Mouse (Mus musculus) kidney, adult 2 months (tissue): ENCODE measurements around the gene Drosha. TPM values are rescaled to one million over a fixed set of nuclear protein-coding genes. Genes with fewer than 3 reads are reported as not detected.

Experiments
- DNase-seq: peaks from one replicate; pipeline ENCODE4 v3.0.0; 2021
- H3K27ac ChIP-seq: fragments of 200-500 bp; 2 replicates; pipeline ENCODE4 v1.5.1; 2012; ENCODE audit warnings: low read depth, low read length, control low read depth, inconsistent platforms; ENCODE audit not compliant: insufficient read depth
- H3K27me3 ChIP-seq: fragments of 200-500 bp; replicated peaks from 2 replicates; pipeline ENCODE4 v1.6.1; 2012; ENCODE audit warnings: mild to moderate bottlenecking, moderate library complexity, low read length, inconsistent platforms; ENCODE audit not compliant: control insufficient read depth, insufficient read depth
- H3K36me3 ChIP-seq: fragments of 200-500 bp; 2 replicates; pipeline ENCODE4 v1.6.1; 2012; ENCODE audit warnings: mild to moderate bottlenecking, moderate library complexity, low read length, inconsistent platforms; ENCODE audit not compliant: control insufficient read depth, insufficient read depth
- H3K4me1 ChIP-seq: fragments of 200-500 bp; 2 replicates; pipeline ENCODE4 v1.6.1; 2011; ENCODE audit warnings: low read length; ENCODE audit not compliant: control insufficient read depth, insufficient read depth
- H3K4me3 ChIP-seq: fragments of 200-500 bp; 2 replicates; pipeline ENCODE4 v1.5.1; 2011; ENCODE audit warnings: mild to moderate bottlenecking, low read depth, low read length, control low read depth; ENCODE audit not compliant: insufficient read depth
- CTCF ChIP-seq: fragments of 200-500 bp; conservative IDR thresholded peaks from 2 replicates; pipeline ENCODE4 v1.5.1; 2011; ENCODE audit warnings: low read depth, mild to moderate bottlenecking, control low read depth, low read length, moderate library complexity, mixed read lengths; ENCODE audit not compliant: insufficient read depth, insufficient read length
- POLR2A ChIP-seq: fragments of 200-500 bp; IDR thresholded peaks from one replicate; pipeline ENCODE4 v1.6.1; 2011; ENCODE audit warnings: low read depth, low read length, control low read depth
- WGBS: fragments of 180-500 bp; shearing (Covaris S2); methylation state at CpG from one replicate; pipeline ENCODE4 v1.1.7; 2018; 5-methylcytosine and 5-hydroxymethylcytosine counted together
- polyA plus RNA-seq: library from polyadenylated mRNA; depleted of rRNA; stranded (reverse); fragments of >200 nt; gene quantifications from 2 replicates; pipeline ENCODE4 v1.2.3, GENCODE M21; 2012

Gene Drosha
- polyA plus RNA-seq, 1 experiment: 20.3 TPM

DNA sequence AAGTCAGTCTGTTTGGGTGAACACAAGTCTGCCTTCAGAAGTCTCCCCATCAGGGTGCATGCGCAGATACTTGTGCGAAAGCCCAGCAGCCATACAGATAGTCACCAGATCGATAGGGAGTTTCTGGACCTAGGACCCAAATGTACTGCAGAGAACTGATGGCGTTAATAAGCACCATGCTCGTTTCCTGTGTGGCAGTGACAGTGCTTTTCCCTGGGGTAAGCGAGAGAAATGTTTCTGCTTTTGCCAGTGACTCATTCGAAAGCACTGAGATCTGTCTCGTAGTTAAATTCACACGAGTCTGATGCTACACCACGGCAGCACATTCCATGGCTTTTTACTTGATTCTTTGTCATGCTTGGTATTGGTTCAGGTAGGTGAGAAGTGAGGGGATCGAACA is 60.7 kb downstream of the Drosha start:
- Histone ChIP-seq H3K4me1 (no peaks in the 10 kb centered on the region), H3K36me3 (peaks cover 6% of the 10 kb centered on the region), H3K4me3 (no peak overlapping the region), H3K27ac (no peak overlapping the region), H3K27me3 (no peaks in the 10 kb centered on the region)
- TF ChIP-seq CTCF: no peak
- DNase-seq: no peak
- 96% methylated on average over 11 of the region's 11 CpGs for WGBS

DNA sequence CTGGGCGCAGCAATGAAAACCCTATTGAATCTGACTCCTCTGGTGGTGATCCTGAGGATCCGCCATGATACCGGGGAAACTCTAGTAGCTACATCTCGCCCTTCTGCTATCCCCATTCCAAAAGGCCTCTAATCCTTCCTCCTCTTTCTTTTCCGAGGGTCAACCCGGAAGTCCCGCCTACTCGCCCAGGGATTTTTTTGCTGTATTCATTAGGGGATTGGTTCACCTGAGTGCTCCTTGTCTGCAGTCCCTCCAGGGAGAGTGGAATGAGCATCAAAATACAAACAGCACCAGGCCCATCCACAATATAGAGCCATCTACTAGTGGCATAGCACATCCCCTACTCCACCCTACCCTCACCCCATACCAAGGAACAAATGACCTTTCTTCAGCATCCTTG is 62.6 kb downstream of the Drosha start:
- no peak overlapping the region for H3K4me3 ChIP-seq
- H3K4me1 ChIP-seq: no peaks in the 10 kb centered on the region
- peaks cover 7% of the 10 kb centered on the region for H3K36me3 ChIP-seq
- TF ChIP-seq CTCF (no peak), POLR2A (no peak)
- 94% methylated on average over 8 of the region's 8 CpGs for WGBS
- no peak for DNase-seq
- no peak overlapping the region for H3K27ac ChIP-seq
- H3K27me3 ChIP-seq: no peaks in the 10 kb centered on the region

DNA sequence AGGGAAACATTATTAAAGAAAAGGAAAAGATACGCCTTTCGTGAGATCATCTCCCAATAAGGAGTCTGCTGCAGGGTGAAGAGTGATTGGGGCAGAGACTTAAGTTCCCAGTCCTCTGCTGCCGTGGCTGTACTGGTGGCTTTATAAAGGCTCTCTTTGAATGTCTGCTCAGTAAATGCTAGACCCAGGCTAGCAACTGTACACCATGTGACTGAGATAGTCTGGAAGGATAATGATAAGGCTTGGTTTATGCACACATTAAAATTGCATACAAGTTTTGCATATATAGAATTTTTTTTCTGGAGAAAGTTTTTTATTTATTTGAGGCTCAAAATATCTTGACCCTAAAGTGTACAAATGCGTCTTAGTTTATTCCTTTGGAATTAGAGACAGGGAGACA is 63.7 kb downstream of the Drosha start:
- TF ChIP-seq POLR2A (no peak), CTCF (no peak)
- H3K36me3 ChIP-seq: peaks cover 7% of the 10 kb centered on the region

DNA sequence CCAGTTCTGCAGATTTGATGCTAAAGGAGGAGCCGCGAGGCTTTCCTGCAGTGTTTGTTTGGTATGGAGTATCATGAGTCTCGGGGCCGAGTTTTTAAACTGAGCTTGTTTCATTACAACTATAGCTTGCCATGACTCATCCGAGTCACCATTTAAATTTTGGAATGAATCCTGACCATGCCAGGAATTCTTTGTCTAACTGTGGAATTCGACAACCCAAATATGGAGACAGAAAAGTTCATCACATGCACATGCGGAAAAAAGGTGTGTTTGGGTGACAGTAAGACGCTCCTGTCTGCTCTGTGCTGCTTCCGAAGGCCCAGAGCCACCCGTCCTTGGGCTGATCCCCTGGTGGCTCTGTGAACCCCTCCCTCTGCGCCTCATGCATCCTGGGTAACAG is 65.3 kb downstream of the Drosha start:
- Histone ChIP-seq H3K27me3 (no peaks in the 10 kb centered on the region), H3K4me3 (no peak overlapping the region), H3K36me3 (peaks cover 4% of the 10 kb centered on the region), H3K27ac (no peak overlapping the region), H3K4me1 (no peaks in the 10 kb centered on the region)
- 94% methylated on average over 11 of the region's 11 CpGs for WGBS
- TF ChIP-seq CTCF (no peak), POLR2A (no peak)
- no peak for DNase-seq

More for the DNA sequence above, 63.7 kb downstream of the Drosha start:
- Histone ChIP-seq H3K27me3 (no peaks in the 10 kb centered on the region), H3K4me3 (no peak overlapping the region), H3K27ac (no peak overlapping the region), H3K4me1 (no peaks in the 10 kb centered on the region)
- WGBS: 95% methylated on average over 4 of the region's 4 CpGs
- DNase-seq: no peak

DNA sequence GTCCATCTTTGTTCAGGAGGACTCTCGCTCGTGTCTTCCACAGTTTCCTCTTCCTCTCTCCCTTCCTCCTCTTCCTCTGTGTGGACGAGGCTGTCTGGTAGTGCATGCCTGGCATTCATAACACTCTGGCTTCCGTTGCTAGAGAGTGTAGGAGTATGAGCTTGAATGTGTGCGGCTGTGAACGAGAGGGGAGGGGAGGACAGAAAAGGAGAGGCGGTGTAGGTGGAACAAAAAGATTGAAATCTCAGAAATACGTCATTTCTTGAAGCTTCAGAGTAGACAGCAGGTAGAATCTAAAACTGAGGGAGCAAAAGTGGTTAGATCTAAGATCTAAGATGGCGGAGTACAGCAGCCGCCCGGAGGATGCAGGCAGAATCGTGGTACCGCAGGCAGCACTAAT is 70.8 kb downstream of the Drosha start:
- DNase-seq: no peak
- Histone ChIP-seq H3K27ac (no peak overlapping the region), H3K27me3 (no peaks in the 10 kb centered on the region), H3K4me1 (no peaks in the 10 kb centered on the region), H3K4me3 (no peak overlapping the region), H3K36me3 (peaks cover 3% of the 10 kb centered on the region)
- TF ChIP-seq CTCF (no peak), POLR2A (no peak)
- 92% methylated on average over 13 of the region's 13 CpGs for WGBS

DNA sequence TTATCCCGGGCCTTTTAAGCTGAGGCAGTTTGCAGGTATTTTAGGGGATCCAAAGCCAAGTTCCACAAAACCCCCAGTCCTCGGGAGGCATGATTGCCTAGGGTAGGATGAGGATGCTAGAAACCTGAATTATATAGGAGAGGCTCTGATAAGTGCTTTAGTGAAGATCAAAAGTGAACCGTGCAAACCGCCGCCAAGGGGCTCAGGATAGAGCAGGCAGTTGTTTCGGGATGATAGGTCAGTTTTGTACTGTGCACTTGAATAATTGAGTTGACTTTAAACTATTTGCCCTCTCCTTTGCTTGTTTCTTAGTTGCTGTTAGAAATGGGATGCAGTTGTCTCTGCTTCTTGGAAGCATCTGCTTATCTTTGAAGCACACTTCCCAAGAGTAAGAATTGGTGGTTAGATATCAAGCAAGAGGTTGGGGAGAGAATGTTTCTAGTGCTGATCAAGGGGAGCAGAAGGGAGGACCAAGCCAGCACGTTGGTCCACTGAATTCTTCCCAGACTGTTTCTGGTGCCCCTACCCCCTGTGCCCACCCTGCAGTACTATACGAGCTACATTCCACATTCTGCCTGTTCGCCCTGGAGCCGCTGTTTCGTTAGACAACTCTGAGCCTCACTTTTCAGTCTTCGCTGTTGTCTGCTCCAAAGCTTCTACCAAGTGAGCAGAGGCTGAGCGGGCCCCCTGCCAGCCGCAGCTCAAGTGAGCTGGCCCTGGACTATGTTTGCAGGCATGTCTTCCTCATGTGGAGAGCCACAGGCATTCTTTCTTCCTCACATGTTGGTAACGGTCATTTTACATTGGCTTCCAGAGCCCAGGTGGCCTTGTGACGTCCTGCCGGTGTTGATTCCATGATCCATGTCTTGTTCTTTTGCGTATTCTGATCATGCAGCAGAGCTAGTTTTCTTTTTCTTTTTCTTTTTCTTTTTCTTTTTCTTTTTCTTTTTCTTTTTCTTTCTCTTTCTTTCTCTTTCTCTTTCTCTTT is 71.7 kb downstream of the Drosha start:
- H3K4me3 ChIP-seq: no peak overlapping the region
- WGBS: 96% methylated on average over 18 of the region's 18 CpGs
- H3K27ac ChIP-seq: no peak overlapping the region
- no peak for TF ChIP-seq CTCF
- no peak for TF ChIP-seq POLR2A
- no peaks in the 10 kb centered on the region for H3K27me3 ChIP-seq
- no peak for DNase-seq
- H3K36me3 ChIP-seq: peaks cover 3% of the 10 kb centered on the region
- no peaks in the 10 kb centered on the region for H3K4me1 ChIP-seq

DNA sequence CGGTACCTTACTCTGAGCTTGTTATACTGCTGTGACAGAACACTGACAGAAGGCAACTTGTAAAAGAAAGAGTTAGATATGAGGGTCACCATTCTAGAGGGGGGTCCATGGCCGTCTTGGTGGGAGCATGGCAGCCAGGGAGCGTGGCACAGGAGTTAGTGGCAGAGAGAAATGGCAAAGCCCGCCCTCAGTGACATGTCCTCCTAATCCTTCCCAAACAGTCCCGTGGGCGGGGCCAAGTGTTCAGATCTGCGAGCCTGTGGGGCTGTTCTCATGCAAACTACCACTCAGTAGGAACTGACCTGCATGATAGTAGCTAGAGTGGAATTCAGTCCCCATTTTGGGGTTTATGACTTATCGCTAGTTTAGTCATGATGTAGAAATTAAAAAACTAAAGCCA is 73.2 kb downstream of the Drosha start:
- H3K4me1 ChIP-seq: no peaks in the 10 kb centered on the region
- no peak for DNase-seq
- H3K36me3 ChIP-seq: peaks cover 2% of the 10 kb centered on the region
- no peaks in the 10 kb centered on the region for H3K27me3 ChIP-seq
- no peak overlapping the region for H3K4me3 ChIP-seq
- TF ChIP-seq POLR2A (no peak), CTCF (no peak)
- no peak overlapping the region for H3K27ac ChIP-seq
- 96% methylated on average over 8 of the region's 8 CpGs for WGBS
